Comparison of ENCODE assay signal across 15 mouse cellular contexts in genomic region chr16:22469385-22469784, GRCm38 (mm10). TPM values are rescaled to one million over a fixed set of nuclear protein-coding genes. Genes with fewer than 3 reads are reported as not detected.
DNase-seq lines count a peak whose midpoint lies in the region; ATAC-seq lines count a peak whose summit lies in the region.
"Had no signal": no experiment of that assay in that cellular context is flagged by ENCODE, and none has a peak within 500 bp of the region (broad histone marks: within the 10 kb centered on the region; RNA-seq: fewer than 3 reads in every experiment).

No protein-coding gene starts in this region.

- no peak for DNase-seq in cerebellum, adult 9-10 months
- DNase-seq in heart, postnatal 10 days = peak; percentile 12 to 17
- no peak for DNase-seq in heart, postnatal 36 days
- peak; percentile 32 for DNase-seq in ovary, postnatal 36 days (ENCODE audit: low spot score)
- DNase-seq in ovary, postnatal 10 days (ENCODE audit: low spot score) = no peak
- DNase-seq in adrenal gland, postnatal 36 days = peak; percentile 22 to 34
- no peak for DNase-seq in thymus, postnatal 4 days
- DNase-seq: B cell, adult 2 months; gastrocnemius, postnatal 10 days; kidney, adult 8-10 months; kidney, postnatal 10 days; liver had no signal

- intact Hi-C loops in heart, postnatal 10 days (cut with DNase I) = no loop called here
- intact Hi-C loops in heart, postnatal 36 days (cut with DNase I) = no loop called here

- peak; percentile 36; the same call in 1 of the 2 replicates for ATAC-seq in cerebellum, adult (ENCODE audit: insufficient number of reproducible peaks, low FRiP score, low TSS enrichment)
- ATAC-seq: forebrain, embryonic 16.5 days; Patski had no signal

RNA-seq across cellular contexts. Expression of gene Etv5, which starts 29.9 kb away (rescaled TPM):
- total RNA-seq in heart, postnatal 10 days (2021) = 1 to 10 TPM; 8.7 to 8.8 TPM
- total RNA-seq in heart, postnatal 36 days (2021) = 10 to 100 TPM in 1 of 2 experiments, 1 to 10 TPM in 1; 9.3 to 14.8 TPM
- total RNA-seq in adrenal gland, postnatal 36 days (2021) = 10 to 100 TPM; 29.7 to 33.3 TPM

Comparison
In these comparisons a context has a peak if more than half of its experiments do, and no peak if none do; other contexts are left out.
1. DNase-seq: peak in heart, postnatal 10 days (2 of 2), ovary, postnatal 36 days (single experiment) and adrenal gland, postnatal 36 days (2 of 2); none in cerebellum, adult 9-10 months (single experiment), heart, postnatal 36 days (0 of 2), ovary, postnatal 10 days (single experiment) and thymus, postnatal 4 days (single experiment).